Mouse (Mus musculus) heart, embryonic 14.5 days (tissue): Measurements from ENCODE around the gene Trp53inp2. TPM values are rescaled to one million over a fixed set of nuclear protein-coding genes. Genes with fewer than 3 reads are reported as not detected.

Source experiments
- ATAC-seq: fragments of 200-750 bp; cut with Nextera tagmentation; 2 replicates; pipeline ENCODE4 v1.8.0; 2017; ENCODE audit warnings: low read depth, moderate TSS enrichment; ENCODE audit not compliant: insufficient number of reproducible peaks, insufficient read depth, low FRiP score
- H3K27ac ChIP-seq, 2 experiments: fragments of 200-500 bp in 1 of 2; fragments of 300-500 bp in 1 of 2; sonication (generic) in 1 of 2; replicated peaks in 1 of 2; 2 replicates each; pipeline ENCODE4 v1.5.1; 2012 to 2014; ENCODE audit warnings: low read depth in 2 of 2, low read length in 2 of 2, control low read depth in 1 of 2, mild to moderate bottlenecking in 1 of 2, mixed read lengths in 1 of 2; ENCODE audit not compliant: control insufficient read depth in 1 of 2, insufficient read depth in 1 of 2
- H3K27me3 ChIP-seq: fragments of 300-500 bp; sonication (generic); 2 replicates; pipeline ENCODE4 v1.6.1; 2014; ENCODE audit warnings: mild to moderate bottlenecking, low read length, control low read depth; ENCODE audit not compliant: control insufficient read depth, insufficient read depth
- H3K36me3 ChIP-seq: fragments of 300-500 bp; sonication (generic); 2 replicates; pipeline ENCODE4 v1.6.1; 2014; ENCODE audit warnings: mild to moderate bottlenecking, control low read depth, low read length, mixed read lengths; ENCODE audit not compliant: control insufficient read depth, insufficient read depth
- H3K4me1 ChIP-seq, 2 experiments: fragments of 200-500 bp in 1 of 2; fragments of 300-500 bp in 1 of 2; sonication (generic) in 1 of 2; 2 replicates each; pipeline ENCODE4 v1.6.1; 2012 to 2014; ENCODE audit warnings: low read length in 2 of 2, control low read depth in 1 of 2, mixed read lengths in 1 of 2; ENCODE audit not compliant: control insufficient read depth in 2 of 2, insufficient read depth in 2 of 2
- H3K4me2 ChIP-seq: fragments of 300-500 bp; sonication (generic); 2 replicates; pipeline ENCODE4 v1.6.1; 2014; ENCODE audit warnings: mild to moderate bottlenecking, low read length
- H3K4me3 ChIP-seq, 2 experiments: fragments of 200-500 bp in 1 of 2; fragments of 300-500 bp in 1 of 2; sonication (generic) in 1 of 2; 2 replicates each; pipeline ENCODE4 v1.5.1; 2012 to 2014; ENCODE audit warnings: low read length in 2 of 2, mild to moderate bottlenecking in 2 of 2, control low read depth in 1 of 2, low read depth in 1 of 2, moderate library complexity in 1 of 2; ENCODE audit not compliant: control insufficient read depth in 1 of 2, insufficient read depth in 1 of 2
- H3K9ac ChIP-seq: fragments of 300-500 bp; sonication (generic); 2 replicates; pipeline ENCODE4 v1.6.1; 2014; ENCODE audit warnings: mild to moderate bottlenecking, low read length
- H3K9me3 ChIP-seq: fragments of 300-500 bp; sonication (generic); 2 replicates; pipeline ENCODE4 v1.6.1; 2016; ENCODE audit warnings: low read length, control low read depth; ENCODE audit not compliant: control insufficient read depth
- WGBS: fragments of 180-500 bp; shearing (Covaris S2); extraction: QIAGEN DNeasy Blood & Tissue Kit; methylation state at CpG from one replicate; pipeline ENCODE4 v1.1.7; 2014; 5-methylcytosine and 5-hydroxymethylcytosine counted together
- polyA plus RNA-seq: library from polyadenylated mRNA; unstranded; fragments of >200 nt; fragmentation: Nextera tagmentation; extraction: Ambion mirVana; gene quantifications from 2 replicates; pipeline ENCODE4 v1.2.1, GENCODE M21; 2014

The Trp53inp2 gene
- polyA plus RNA-seq: 96.9 and 97.0 TPM in 2 replicates

DNA sequence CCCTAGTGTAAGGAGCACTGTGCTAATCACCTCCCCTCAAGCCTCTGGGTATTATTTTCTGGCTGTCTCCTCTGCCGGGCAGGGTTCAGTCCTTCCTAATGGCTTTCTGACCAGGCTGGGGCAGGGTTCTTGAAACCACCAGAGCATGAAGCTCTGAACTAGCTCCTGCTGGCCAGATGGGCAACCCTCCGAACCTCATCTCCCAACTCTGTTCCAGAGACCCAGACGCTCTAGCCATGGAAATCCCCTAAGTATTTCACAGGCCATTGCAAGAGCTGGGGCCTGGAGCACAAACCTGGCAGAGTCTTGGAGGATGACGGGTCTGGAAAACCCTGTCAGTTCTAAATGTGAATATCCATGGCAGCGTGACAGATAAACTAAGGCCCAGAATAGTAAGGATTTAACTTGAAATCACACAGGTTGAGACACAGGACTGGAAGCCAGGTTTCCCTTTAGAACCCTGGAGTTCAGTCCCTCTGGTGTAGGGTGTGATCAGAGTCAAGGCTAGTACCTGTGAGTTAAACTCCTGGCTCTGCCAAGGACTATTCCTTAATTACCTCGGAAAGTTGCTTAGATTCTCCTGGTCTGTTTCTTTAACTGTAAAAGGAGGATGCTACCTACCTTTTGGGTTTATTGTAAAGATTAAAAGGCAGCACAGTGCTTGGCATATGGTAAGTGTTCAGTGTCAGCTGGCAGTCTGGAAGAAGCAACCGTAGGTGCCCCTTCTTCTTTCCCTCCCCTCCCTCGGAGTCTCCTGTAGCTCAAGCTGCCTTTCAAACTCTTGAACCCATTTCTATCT lies at the start of gene Trp53inp2:
Trp53inp2 (plus strand) TSS at position 799 of the 799 bp plus-strand sequence.
- peak within 1 kb of the TSS; percentile 95 for H3K9ac ChIP-seq
- peak within 1 kb of the TSS; percentile 97 to 100 for H3K27ac ChIP-seq
- H3K27me3 ChIP-seq: no peaks in the 10 kb centered on the region
- WGBS: 58% methylated on average over 8 of the region's 8 CpGs
- peak within 1 kb of the TSS; percentile 78 for H3K4me2 ChIP-seq
- ATAC-seq: no peak
- H3K9me3 ChIP-seq: no peaks in the 10 kb centered on the region
- H3K4me3 ChIP-seq: peak within 1 kb of the TSS; percentile 78 to 84
- H3K4me1 ChIP-seq: peaks cover 9 to 29% of the 10 kb centered on the region in 2 experiments
- H3K36me3 ChIP-seq: peaks cover 8% of the 10 kb centered on the region

DNA sequence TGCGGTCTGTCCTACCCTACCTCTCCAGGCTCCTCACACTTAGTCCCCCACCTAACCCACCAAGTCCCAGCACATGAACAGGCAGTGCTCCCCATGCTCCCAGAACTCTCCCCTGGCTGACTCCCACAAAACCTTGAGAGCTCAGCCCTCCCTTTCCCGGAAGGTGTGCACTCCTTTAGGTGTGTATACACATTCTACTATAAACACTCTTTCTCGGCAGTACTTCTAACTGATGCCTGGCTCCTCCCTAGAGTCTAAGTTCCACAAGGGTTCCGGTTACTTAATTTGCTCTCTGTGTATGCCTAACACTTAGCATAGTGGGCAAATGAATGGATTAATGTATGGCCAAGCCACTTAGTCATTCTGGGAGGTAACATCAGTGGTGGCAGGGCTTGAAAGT lies 49.5 kb upstream of the Trp53inp2 start:
- no peaks in the 10 kb centered on the region for H3K9me3 ChIP-seq
- H3K27ac ChIP-seq: no peak overlapping the region
- no peaks in the 10 kb centered on the region for H3K27me3 ChIP-seq
- no peak overlapping the region for H3K4me2 ChIP-seq
- H3K4me1 ChIP-seq: no peaks in the 10 kb centered on the region
- H3K9ac ChIP-seq: no peak overlapping the region
- ATAC-seq: no peak
- H3K4me3 ChIP-seq: no peak overlapping the region
- H3K36me3 ChIP-seq: peaks cover 81% of the 10 kb centered on the region
- WGBS: 97% methylated on average over 4 of the region's 4 CpGs

DNA sequence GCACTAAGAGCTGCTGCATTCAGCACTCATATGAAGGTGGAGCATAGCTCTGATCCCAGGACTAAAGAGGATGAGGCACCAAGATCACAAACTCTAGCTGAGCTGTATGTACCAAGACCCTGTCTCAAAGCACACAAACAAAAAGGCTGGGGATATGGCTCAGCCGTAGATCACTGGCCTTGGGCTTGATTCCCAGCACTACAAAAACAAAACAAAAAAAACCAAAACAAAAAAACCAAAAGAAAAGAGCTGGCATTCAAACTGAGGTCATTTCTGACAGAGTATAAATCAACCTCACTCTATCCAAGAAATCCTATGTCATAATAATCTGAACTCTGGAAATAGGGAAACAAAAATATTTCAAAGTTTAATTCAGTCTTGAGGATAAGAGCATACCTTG lies 47.4 kb upstream of the Trp53inp2 start:
- H3K4me3 ChIP-seq: no peak overlapping the region
- ATAC-seq: no peak
- WGBS: 91% methylated on average over 1 of the region's 1 CpGs
- no peaks in the 10 kb centered on the region for H3K9me3 ChIP-seq
- H3K36me3 ChIP-seq: peaks cover 65% of the 10 kb centered on the region
- H3K27me3 ChIP-seq: no peaks in the 10 kb centered on the region
- H3K4me2 ChIP-seq: no peak overlapping the region
- H3K9ac ChIP-seq: no peak overlapping the region
- no peak overlapping the region for H3K27ac ChIP-seq
- no peaks in the 10 kb centered on the region for H3K4me1 ChIP-seq

DNA sequence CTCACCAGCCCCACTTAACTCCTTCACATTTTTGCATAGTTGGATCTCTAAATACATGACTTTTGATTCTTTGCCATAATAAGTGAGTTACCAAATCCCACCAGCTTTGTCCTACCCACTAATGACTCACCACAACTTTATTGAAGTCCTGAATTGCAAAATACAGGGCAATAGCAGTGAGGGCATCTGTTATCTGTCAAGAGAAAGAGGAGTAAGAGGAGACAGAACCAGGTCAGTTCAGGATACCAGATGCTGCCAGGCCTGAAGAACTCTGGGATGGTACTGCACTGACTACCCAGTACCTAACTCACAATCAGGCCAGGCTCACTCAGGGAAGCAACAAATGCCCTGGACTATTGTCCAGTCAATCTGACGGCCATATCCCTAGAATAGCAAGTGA lies 45.6 kb upstream of the Trp53inp2 start:
- H3K4me1 ChIP-seq: 0 out of 4 replicates have a peak, but pooled peaks cover 0 to 3% of the 10 kb centered on the region in 2 experiments
- ATAC-seq: no peak
- H3K4me2 ChIP-seq: no peak overlapping the region
- H3K36me3 ChIP-seq: peaks cover 54% of the 10 kb centered on the region
- no peak overlapping the region for H3K9ac ChIP-seq
- no peak overlapping the region for H3K27ac ChIP-seq
- 79% methylated on average over 1 of the region's 1 CpGs for WGBS
- H3K9me3 ChIP-seq: no peaks in the 10 kb centered on the region
- no peak overlapping the region for H3K4me3 ChIP-seq
- no peaks in the 10 kb centered on the region for H3K27me3 ChIP-seq

DNA sequence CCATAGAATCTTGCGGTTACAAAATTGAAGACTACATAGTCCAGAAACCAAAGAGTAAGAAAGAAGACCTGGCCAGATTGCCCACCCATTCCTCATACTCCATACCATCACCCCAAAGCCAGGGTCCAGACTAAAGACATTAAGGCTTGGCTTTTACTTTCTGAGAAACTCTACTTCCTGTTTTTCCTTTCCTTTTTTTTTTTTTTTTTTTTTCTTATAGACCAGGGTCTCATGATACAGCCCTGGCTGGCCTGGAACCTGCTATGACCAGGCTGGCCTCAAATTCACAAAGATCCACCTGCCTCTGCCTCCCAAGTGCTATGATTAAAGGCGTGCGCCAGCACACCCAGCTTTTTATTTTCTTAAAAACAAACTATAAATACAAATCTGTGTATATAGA lies 44.6 kb upstream of the Trp53inp2 start:
- H3K9ac ChIP-seq: no peak overlapping the region
- H3K36me3 ChIP-seq: peaks cover 44% of the 10 kb centered on the region
- no peaks in the 10 kb centered on the region for H3K27me3 ChIP-seq
- H3K4me2 ChIP-seq: no peak overlapping the region
- H3K4me3 ChIP-seq: no peak overlapping the region
- no peak overlapping the region for H3K27ac ChIP-seq
- 98% methylated on average over 3 of the region's 3 CpGs for WGBS
- H3K4me1 ChIP-seq: 0 out of 4 replicates have a peak, but pooled peaks cover 0 to 3% of the 10 kb centered on the region in 2 experiments
- H3K9me3 ChIP-seq: no peaks in the 10 kb centered on the region
- no peak for ATAC-seq

DNA sequence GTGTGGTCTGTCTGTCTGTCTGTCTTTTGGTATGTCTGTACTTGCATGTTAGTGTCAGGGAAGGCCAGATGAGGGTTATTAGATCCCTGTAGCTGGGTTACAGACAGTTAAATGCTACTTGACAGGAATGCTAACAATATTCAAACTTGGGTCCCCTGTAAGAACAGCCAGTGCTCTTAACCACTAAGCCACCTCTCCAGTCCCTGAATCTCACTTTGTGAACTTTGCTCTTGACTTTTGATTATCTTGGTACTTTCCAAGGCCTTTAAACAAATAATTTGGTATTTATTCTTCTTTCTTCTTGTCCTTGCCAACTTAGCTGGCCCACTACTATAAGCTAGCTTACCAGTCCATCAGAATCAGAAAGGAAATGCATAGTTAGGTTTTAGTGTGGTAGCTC lies 40.7 kb upstream of the Trp53inp2 start:
- ATAC-seq: no peak
- Histone ChIP-seq H3K4me3 (no peak overlapping the region), H3K4me2 (no peak overlapping the region), H3K4me1 (0 out of 4 replicates have a peak, but pooled peaks cover 0 to 3% of the 10 kb centered on the region in 2 experiments), H3K9ac (no peak overlapping the region), H3K36me3 (peaks cover 36% of the 10 kb centered on the region), H3K27ac (no peak overlapping the region), H3K9me3 (no peaks in the 10 kb centered on the region), H3K27me3 (no peaks in the 10 kb centered on the region)

DNA sequence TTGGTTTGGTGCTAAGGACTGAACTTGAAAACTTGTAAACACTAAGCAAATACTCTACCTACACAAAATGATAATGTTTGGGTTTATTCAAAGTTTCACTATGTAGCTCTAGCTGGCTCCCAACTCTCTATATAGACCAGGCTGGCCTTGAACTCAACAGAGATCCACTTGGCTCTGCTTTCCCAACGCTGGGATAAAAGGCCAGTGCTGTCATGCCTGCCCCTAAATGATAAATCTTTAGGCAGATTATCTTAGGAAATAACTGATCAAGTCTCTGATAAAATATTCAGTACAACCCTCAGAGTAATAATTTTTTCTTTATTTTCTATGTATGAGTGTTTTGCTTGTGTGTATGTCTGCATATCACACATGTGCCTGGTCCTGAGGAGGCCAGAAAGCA lies 34.2 kb upstream of the Trp53inp2 start:
- WGBS: 84% methylated on average over 1 of the region's 1 CpGs
- Histone ChIP-seq H3K9me3 (no peaks in the 10 kb centered on the region), H3K4me3 (no peak overlapping the region), H3K4me1 (no peaks in the 10 kb centered on the region), H3K27ac (no peak overlapping the region), H3K9ac (no peak overlapping the region), H3K36me3 (peaks cover 26% of the 10 kb centered on the region), H3K27me3 (no peaks in the 10 kb centered on the region), H3K4me2 (no peak overlapping the region)
- ATAC-seq: no peak
